Mouse (Mus musculus) urinary bladder, postnatal 4 days (tissue): Measurements from ENCODE around the gene Ccdc65.

Experiments used
- DNase-seq, 2 experiments: peaks; one replicate each; pipeline ENCODE4 v3.0.0; 2021 to 2022; ENCODE audit warnings: low spot score in 2 of 2

Gene Ccdc65

GRCm38 (mm10) chr15:98692171-98692715 is 15.8 kb upstream of the Ccdc65 start:
- DNase-seq, result no peak

- DNase-seq, result no peak
These were observed 12.3 kb upstream of the Ccdc65 start for GRCm38 (mm10) chr15:98695726-98696125.

- no peak for DNase-seq
These were observed 11.8 kb upstream of the Ccdc65 start for GRCm38 (mm10) chr15:98696216-98696615.

GRCm38 (mm10) chr15:98699190-98700105 is 8.6 kb upstream of the Ccdc65 start:
- peak; percentile 74 to 90 for DNase-seq

- DNase-seq, result no peak
These were observed 3.7 kb upstream of the Ccdc65 start for GRCm38 (mm10) chr15:98704312-98704711.

GRCm38 (mm10) chr15:98710442-98710841 is 2.4 kb downstream of the Ccdc65 start:
- peak in 1 of 2 experiments; percentile 78 for DNase-seq

GRCm38 (mm10) chr15:98714230-98714652 is 6.2 kb downstream of the Ccdc65 start:
- no peak for DNase-seq

- no peak for DNase-seq
These were observed 9.3 kb downstream of the Ccdc65 start for GRCm38 (mm10) chr15:98717301-98717700.

- DNase-seq, result no peak
These were observed 14.2 kb downstream of the Ccdc65 start for GRCm38 (mm10) chr15:98722191-98722590.

- DNase-seq, result no peak
These were observed 14.8 kb downstream of the Ccdc65 start for GRCm38 (mm10) chr15:98722854-98723253.

GRCm38 (mm10) chr15:98724441-98724840 is 16.4 kb downstream of the Ccdc65 start:
- no peak for DNase-seq

- DNase-seq, result no peak
These were observed 18.1 kb downstream of the Ccdc65 start for GRCm38 (mm10) chr15:98726079-98726478.

- DNase-seq, result no peak
These were observed 18.7 kb downstream of the Ccdc65 start for GRCm38 (mm10) chr15:98726746-98727145.

- DNase-seq, result peak in 1 of 2 experiments; percentile 46
These were observed 19.7 kb downstream of the Ccdc65 start, which contains the start of gene Fkbp11 for GRCm38 (mm10) chr15:98727443-98728321. Gene Fkbp11, minus strand, starts transcription at chr15:98728198.

GRCm38 (mm10) chr15:98728366-98728765 is 20.4 kb downstream of the Ccdc65 start:
- no peak for DNase-seq

GRCm38 (mm10) chr15:98729791-98730545 is 22.0 kb downstream of the Ccdc65 start:
- DNase-seq, result no peak

GRCm38 (mm10) chr15:98730790-98731189 is 22.8 kb downstream of the Ccdc65 start:
- DNase-seq, result no peak

- no peak for DNase-seq
These were observed 24.1 kb downstream of the Ccdc65 start for GRCm38 (mm10) chr15:98732006-98732531.

GRCm38 (mm10) chr15:98733370-98733769 is 25.4 kb downstream of the Ccdc65 start:
- DNase-seq, result no peak

- no peak for DNase-seq
These were observed 26.1 kb downstream of the Ccdc65 start for GRCm38 (mm10) chr15:98733976-98734566.

- no peak for DNase-seq
These were observed 28.5 kb downstream of the Ccdc65 start for GRCm38 (mm10) chr15:98736521-98736920.
